Mouse (Mus musculus): ENCODE measurements around the gene Irgq.

DNA sequence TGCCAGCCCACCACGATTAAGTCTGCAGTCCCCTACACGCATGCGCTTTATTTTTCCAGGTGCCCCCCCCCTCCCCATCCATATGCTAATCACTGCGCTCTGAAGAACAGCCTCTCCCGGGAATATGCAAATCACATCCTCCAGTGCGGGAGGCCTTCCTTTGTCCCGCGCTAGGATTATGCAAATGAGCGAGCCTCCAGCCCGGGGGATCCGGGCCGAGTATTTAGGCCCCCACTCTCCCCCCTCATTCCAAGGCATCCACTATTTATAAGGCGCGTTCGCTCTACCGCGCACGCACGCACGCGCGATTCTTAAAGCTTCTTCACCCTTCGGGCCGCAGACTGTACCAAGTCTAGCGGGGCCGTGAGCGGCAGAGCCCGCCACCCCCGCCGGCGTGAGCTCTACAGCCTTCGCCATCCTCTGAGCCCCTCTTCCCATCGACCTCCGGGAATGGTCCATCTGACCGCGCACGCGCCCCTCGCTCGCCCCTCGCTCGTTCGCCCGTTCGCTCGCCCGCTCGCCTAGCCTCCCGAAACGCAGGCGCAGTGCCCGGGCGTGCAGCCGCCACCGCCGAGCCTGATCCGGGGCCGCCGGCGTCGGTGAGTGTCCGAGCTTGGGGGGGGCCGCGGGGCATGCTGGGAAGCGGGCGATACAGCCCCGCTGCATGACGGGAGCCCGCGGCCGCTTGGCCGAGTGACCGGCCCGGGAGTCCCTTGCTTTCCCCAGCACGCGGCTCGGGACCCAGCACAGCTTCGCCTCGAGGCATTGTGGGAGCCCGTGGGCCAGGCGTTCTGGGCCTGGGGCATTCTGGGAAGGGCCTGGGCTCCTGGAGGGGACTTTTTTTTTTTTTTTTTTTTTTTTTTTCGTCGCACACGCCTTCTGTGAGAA is 23.4 kb upstream of the Irgq start, which contains the start of gene Zfp428:
- TF ChIP-seq POLR2A (IDR thresholded peaks at IDR 0.05; ENCODE audit: low read depth, low read length) (peak; percentile 70), CTCF (IDR thresholded peaks at IDR 0.05; ENCODE audit: borderline replicate concordance, insufficient read depth, low read length) (no peak)
